Mouse (Mus musculus) limb, embryonic 10.5 days (tissue): Measurements from ENCODE around the gene Car14. TPM values are rescaled to one million over a fixed set of nuclear protein-coding genes. Genes with fewer than 3 reads are reported as not detected.
"Not testable (repeated sequence)": the region's sequence is repeated elsewhere in the genome, so short reads cannot be mapped to it uniquely, and the experiment has no call there.

Source experiments
- DNase-seq: peaks from one replicate; pipeline ENCODE4 v3.0.0-alpha.2; 2017; ENCODE audit warnings: low spot score
- H3K27ac ChIP-seq: fragments of 300-500 bp; sonication (generic); 2 replicates; pipeline ENCODE4 v1.5.1; 2016; ENCODE audit warnings: mild to moderate bottlenecking
- H3K27me3 ChIP-seq: fragments of 300-500 bp; sonication (generic); 2 replicates; pipeline ENCODE4 v1.6.1; 2016; ENCODE audit warnings: low read depth, mild to moderate bottlenecking; ENCODE audit not compliant: poor library complexity, severe bottlenecking
- H3K36me3 ChIP-seq: fragments of 300-500 bp; sonication (generic); 2 replicates; pipeline ENCODE4 v1.6.1; 2016; ENCODE audit warnings: mild to moderate bottlenecking, moderate library complexity
- H3K4me1 ChIP-seq: fragments of 300-500 bp; sonication (generic); 2 replicates; pipeline ENCODE4 v1.6.1; 2016
- H3K4me3 ChIP-seq: fragments of 300-500 bp; sonication (generic); 2 replicates; pipeline ENCODE4 v1.5.1; 2016; ENCODE audit warnings: mild to moderate bottlenecking, moderate library complexity
- H3K9me3 ChIP-seq: fragments of 300-500 bp; sonication (generic); replicated peaks from 2 replicates; pipeline ENCODE4 v1.6.1; 2016; ENCODE audit warnings: mild to moderate bottlenecking
- WGBS: fragments of 180-500 bp; shearing (Covaris S2); methylation state at CpG from one replicate; pipeline ENCODE4 v1.1.7; 2016; 5-methylcytosine and 5-hydroxymethylcytosine counted together
- polyA plus RNA-seq: library from polyadenylated mRNA; unstranded; fragments of >200 nt; fragmentation: Nextera tagmentation; extraction: Ambion mirVana; gene quantifications from 2 replicates; pipeline ENCODE4 v1.2.1, GENCODE M21; 2016

Gene Car14
- polyA plus RNA-seq, 1 experiment from 2014 or later, result 161 TPM

DNA sequence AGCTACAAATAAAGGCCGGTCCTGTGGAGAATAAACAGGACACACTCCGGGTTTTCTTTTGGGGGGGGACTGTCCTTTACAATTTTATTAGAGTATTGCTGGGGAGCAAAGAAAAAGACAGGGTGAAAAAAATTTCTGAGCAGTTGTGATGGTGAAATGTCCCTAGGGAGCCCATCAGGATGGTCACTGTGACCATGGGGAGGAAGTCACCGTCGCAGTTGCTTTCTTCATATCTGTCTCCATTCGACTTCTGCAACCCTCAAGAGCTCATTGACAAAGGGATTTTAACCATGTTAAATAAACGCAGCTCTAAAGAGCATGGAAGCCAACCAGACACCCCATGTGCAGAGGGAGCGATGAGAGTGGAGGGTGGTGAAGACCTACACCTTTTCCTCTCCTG, 12.3 kb upstream of the Car14 start:
- H3K27ac ChIP-seq, result no peak overlapping the region
- DNase-seq, result no peak
- no peaks in the 10 kb centered on the region for H3K4me1 ChIP-seq
- no peaks in the 10 kb centered on the region for H3K9me3 ChIP-seq
- no peak overlapping the region for H3K4me3 ChIP-seq
- H3K27me3 ChIP-seq, result no peaks in the 10 kb centered on the region
- WGBS, result 79% methylated on average over 7 of the region's 7 CpGs
- H3K36me3 ChIP-seq, result no peaks in the 10 kb centered on the region

DNA sequence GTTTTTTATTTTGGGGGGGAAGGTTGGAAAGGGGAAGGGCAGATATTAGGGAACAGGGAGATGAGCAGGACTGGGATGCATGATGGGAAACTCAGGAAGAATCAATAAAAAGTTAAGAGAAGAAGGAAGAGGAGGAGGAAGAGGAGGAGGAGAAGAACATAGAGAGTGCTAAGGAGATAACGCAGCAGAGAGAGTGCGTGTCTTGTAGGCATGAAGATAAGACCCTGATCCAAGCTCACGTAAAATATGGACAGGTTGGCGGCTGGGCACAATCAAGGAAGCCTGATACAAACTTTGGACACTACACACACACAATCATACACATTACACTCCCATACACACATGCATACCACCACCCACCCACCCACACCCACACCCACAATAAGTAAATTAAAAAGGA, 10.2 kb upstream of the Car14 start:
- H3K4me1 ChIP-seq, result no peaks in the 10 kb centered on the region
- no peaks in the 10 kb centered on the region for H3K9me3 ChIP-seq
- H3K27me3 ChIP-seq, result no peaks in the 10 kb centered on the region
- no peak overlapping the region for H3K27ac ChIP-seq
- WGBS, result 94% methylated on average over 4 of the region's 4 CpGs
- no peak for DNase-seq
- H3K4me3 ChIP-seq, result no peak overlapping the region
- no peaks in the 10 kb centered on the region for H3K36me3 ChIP-seq

DNA sequence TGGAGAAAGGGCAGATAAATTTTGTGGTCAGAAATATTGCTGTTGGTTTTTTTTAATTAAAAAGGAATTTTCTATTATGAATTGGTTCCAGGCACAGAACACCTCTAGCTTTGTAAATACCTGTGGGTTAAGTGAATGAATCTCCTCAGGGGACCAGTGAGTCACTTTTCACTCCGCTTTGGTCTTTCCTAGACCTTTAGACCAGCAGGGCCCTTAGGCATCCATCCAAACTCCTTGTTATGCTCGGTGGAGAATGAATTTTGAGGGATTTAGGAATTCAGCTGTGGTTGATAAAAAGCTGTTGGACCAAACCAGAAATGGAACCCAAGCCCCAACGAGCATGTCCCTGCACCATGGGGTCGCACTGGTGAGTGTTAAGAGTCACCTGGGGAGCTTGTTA, 3.1 kb upstream of the Car14 start:
- peaks cover 44% of the 10 kb centered on the region for H3K4me1 ChIP-seq
- no peak overlapping the region for H3K4me3 ChIP-seq
- no peak overlapping the region for H3K27ac ChIP-seq
- H3K36me3 ChIP-seq, result no peaks in the 10 kb centered on the region
- H3K27me3 ChIP-seq, result 0 out of 2 replicates have a peak, but pooled peaks cover 5% of the 10 kb centered on the region
- DNase-seq, result no peak
- H3K9me3 ChIP-seq, result no peaks in the 10 kb centered on the region
- 52% methylated on average over 4 of the region's 4 CpGs for WGBS

DNA sequence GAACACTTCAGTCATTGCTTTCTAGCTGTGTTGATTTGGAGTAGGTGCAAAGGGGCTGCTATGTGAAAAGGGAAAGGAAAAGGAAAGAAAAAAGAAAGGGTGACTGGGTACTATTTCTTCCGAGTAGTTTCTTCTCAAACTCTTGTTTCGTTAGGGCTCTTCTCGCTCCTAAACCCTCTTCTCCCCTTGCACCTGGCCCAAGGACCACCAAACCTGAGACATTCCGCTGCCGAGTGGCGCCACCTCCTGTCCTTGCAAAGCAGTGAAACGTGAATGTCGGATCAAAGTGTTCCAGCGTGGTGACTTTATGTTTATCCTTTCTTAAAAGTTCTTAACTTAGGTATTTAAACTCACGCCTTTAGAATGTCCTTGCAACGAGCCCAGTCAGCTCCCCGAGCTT, 2.4 kb upstream of the Car14 start:
- peak overlapping the region; percentile 96; the same call in 1 of the 2 replicates for H3K27ac ChIP-seq
- 0 out of 2 replicates have a peak, but pooled peaks cover 5% of the 10 kb centered on the region for H3K27me3 ChIP-seq
- DNase-seq, result peak; percentile 83
- peaks cover 4% of the 10 kb centered on the region for H3K36me3 ChIP-seq
- no peaks in the 10 kb centered on the region for H3K9me3 ChIP-seq
- WGBS, result under 1% methylated on average over 12 of the region's 12 CpGs
- peak overlapping the region; percentile 60 for H3K4me3 ChIP-seq
- H3K4me1 ChIP-seq, result peaks cover 52% of the 10 kb centered on the region

DNA sequence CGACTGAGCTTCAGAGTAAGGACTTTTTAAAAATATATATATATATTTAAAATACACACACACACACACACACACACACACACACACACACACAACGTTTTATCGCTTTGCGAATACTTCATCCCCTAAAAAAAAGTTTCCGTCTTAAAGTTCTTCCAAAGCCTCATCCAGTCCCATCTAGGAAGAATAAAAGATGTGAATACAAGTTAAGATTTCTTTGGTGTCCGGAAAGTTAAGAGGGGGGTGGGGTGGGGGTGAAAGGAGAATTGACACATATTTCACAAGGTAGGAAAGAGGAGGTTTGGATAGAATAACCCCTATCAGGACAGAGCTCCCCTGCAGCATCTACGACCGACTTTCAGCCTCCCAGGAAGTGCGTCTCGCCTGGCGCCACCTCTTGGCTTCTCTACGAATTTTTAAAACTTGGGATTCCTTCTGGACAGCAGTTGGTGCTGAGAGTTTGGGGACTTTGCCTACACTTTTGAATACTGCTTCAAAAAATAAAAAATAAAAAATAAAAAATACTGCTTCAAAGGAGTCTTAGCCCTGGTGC, 1.5 kb upstream of the Car14 start:
- peak overlapping the region; percentile 60 for H3K4me3 ChIP-seq
- peak overlapping the region; percentile 96 for H3K27ac ChIP-seq
- 0% methylated on average over 12 of the region's 12 CpGs for WGBS
- no peaks in the 10 kb centered on the region for H3K9me3 ChIP-seq
- peaks cover 60% of the 10 kb centered on the region for H3K4me1 ChIP-seq
- H3K36me3 ChIP-seq, result peaks cover 13% of the 10 kb centered on the region
- 0 out of 2 replicates have a peak, but pooled peaks cover 5% of the 10 kb centered on the region for H3K27me3 ChIP-seq
- peak; percentile 73 for DNase-seq

DNA sequence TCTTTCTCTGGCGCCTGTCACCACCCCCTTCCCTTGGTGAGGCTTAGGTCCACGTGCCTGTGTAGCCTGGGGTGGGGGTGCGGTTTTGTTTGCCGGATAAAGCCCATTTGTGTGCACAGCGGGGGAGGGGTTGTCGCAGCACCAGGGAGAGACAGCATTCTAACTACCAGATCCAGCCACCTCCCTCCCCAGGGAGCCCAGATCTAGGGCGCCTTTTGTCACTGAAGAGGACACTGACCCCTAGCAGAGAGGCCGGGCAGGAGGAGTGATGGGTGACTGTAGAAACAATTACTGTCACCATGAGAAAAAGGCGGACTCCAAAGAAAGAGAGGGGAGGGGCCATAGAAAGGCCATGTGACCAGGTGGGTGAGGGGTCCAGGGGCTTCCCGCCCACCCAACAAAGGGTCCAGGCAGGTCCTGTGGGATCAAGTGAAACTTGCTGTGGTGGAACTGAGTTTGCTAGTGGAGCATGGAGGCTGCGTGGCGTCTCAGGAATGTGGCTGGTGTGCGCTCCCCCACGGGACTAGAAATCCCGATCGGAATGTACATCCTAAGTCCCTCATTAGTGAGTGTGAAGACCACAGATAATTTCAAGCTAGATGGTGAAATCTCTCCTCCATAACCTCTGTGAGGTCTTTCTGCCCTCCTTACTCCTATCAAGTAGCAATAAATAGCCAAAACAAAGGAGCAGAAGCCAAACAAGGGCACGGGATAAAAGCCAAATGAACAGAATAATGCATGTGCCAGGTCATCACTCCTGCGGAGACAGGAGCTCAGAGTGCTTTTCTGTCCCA, 852 bp upstream of the Car14 start:
- peak; percentile 83 for DNase-seq
- Histone ChIP-seq H3K4me1 (peaks cover 61% of the 10 kb centered on the region), H3K36me3 (peaks cover 20% of the 10 kb centered on the region), H3K9me3 (no peaks in the 10 kb centered on the region), H3K27me3 (0 out of 2 replicates have a peak, but pooled peaks cover 5% of the 10 kb centered on the region), H3K4me3 (peak overlapping the region; percentile 60), H3K27ac (peak overlapping the region; percentile 96)
- WGBS, result under 1% methylated on average over 18 of the region's 18 CpGs

DNA sequence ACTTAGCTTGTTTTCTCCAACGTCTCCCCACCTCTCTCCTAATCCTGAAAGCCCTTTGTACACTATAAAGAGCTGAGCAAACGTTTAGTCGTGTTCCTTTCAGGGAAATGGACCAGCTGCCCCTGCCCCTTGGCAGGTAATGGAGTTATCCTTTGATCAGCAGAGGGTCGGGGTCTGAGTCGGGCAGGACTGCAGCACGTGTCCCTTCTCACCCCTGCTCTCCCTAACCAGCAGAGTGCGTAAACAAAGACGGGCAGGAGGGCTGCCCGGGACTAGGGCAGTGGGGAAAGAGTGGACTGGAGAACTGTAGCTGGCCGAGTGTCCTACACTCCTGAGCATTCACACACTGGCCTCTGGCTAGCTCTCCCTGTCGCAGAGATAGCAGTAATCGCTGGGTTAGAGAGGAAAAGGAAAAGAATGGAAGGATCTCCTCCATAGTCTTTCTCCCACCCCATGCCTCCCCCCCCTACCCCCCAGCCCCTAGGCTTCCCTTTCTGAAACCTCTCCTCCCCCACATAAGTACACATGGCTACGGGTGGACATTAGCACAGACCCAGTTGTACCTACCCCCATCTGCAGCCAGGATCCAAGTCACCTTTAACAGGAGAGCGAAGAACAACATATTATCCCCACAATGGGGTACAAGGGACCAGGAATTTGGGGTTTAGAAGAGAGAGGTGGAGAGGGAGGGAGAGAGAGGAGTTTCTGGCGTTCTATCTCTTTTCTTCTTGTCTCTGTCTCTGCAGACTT, 563 bp downstream of the Car14 start:
- H3K4me3 ChIP-seq, result peak overlapping the region; percentile 60
- H3K4me1 ChIP-seq, result peaks cover 61% of the 10 kb centered on the region
- peak; percentile 75 for DNase-seq
- H3K27me3 ChIP-seq, result 0 out of 2 replicates have a peak, but pooled peaks cover 5% of the 10 kb centered on the region
- H3K27ac ChIP-seq, result peak overlapping the region; percentile 96
- H3K36me3 ChIP-seq, result peaks cover 34% of the 10 kb centered on the region
- H3K9me3 ChIP-seq, result no peaks in the 10 kb centered on the region
- 1% methylated on average over 15 of the region's 15 CpGs for WGBS

DNA sequence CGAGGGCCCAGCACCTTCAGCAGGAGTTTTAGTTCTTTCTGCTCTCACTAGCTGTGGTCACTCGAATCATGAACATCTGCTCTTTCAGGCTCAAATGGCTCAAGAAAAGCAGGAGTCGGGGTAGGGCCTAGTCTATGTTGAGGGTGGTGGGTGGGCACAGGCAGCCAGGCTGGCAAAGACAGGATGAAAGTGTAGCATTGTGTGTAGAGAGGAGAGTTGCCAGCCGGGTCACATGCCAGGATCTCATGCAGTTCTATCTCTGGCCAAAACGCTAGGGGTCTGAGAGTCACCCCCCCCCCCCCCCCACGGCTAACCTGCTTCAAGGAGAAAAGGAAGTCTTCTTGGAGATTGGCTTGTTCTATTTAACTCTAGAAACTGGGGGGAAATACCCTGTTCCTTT, 1.8 kb downstream of the Car14 start:
- Histone ChIP-seq H3K27ac (peak overlapping the region; percentile 96), H3K9me3 (no peaks in the 10 kb centered on the region), H3K27me3 (0 out of 2 replicates have a peak, but pooled peaks cover 4% of the 10 kb centered on the region), H3K4me3 (peak overlapping the region; percentile 60), H3K4me1 (peaks cover 61% of the 10 kb centered on the region), H3K36me3 (peaks cover 47% of the 10 kb centered on the region)
- 40% methylated on average over 6 of the region's 6 CpGs for WGBS
- DNase-seq, result no peak

DNA sequence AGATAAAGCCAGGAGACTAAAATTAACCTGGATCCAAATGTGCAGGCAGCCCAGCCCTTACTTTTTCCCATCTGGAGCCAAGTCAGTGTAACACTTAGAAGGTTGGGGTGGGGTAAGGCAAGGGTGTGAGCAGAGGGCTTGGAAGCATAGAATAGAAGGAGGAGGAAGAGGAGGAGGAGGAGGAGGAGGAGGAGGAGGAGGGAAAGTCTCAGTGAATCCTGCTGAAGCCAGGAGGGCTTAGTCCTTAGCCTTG, 2.2 kb downstream of the Car14 start:
- DNase-seq, result no peak
- Histone ChIP-seq H3K9me3 (no peaks in the 10 kb centered on the region), H3K36me3 (peaks cover 50% of the 10 kb centered on the region), H3K27ac (peak overlapping the region; percentile 96), H3K4me1 (peaks cover 59% of the 10 kb centered on the region), H3K4me3 (peak overlapping the region; percentile 60), H3K27me3 (0 out of 2 replicates have a peak, but pooled peaks cover under 1% of the 10 kb centered on the region)

DNA sequence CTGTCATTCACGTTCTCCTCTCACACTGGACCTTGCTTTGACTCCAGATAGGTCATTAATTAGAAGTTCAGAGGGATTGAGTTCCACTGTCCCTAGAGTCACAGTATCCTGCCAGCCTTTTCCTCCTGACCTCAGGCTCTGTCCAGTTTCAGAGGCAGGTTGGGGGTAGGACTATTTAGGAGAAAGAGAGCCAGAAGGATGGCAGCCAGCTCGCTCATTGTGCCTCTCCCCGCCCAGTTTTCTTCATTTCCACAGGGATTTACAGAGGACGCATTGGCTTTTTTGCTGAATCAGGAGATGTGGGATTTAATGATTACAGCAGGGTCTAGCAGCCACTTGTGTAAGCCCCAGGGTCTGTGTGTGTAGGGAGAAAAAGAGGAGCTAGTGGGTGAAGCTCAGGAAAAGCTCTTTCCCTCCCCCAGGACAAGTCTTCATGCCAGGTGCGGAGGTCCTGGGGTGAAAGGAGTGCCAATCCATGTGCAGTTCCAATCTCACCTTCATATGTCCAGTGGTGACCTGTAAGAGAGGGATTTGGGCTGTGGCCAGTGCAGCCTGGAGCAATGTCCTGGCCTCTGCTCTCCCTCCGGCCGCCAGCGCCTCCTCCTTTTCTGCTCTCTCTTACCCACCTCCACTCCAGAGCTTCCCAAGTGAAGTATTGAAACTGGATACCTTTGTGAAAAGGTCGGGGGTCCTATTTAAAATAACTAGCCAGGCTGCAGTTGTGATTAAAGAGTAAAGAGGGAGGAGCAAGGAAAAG, 2.7 kb downstream of the Car14 start:
- Histone ChIP-seq H3K9me3 (no peaks in the 10 kb centered on the region), H3K36me3 (peaks cover 51% of the 10 kb centered on the region), H3K27me3 (no peaks in the 10 kb centered on the region), H3K4me1 (peaks cover 54% of the 10 kb centered on the region), H3K4me3 (peak overlapping the region; percentile 60), H3K27ac (peak overlapping the region; percentile 96)
- no peak for DNase-seq
- WGBS, result 71% methylated on average over 9 of the region's 9 CpGs

DNA sequence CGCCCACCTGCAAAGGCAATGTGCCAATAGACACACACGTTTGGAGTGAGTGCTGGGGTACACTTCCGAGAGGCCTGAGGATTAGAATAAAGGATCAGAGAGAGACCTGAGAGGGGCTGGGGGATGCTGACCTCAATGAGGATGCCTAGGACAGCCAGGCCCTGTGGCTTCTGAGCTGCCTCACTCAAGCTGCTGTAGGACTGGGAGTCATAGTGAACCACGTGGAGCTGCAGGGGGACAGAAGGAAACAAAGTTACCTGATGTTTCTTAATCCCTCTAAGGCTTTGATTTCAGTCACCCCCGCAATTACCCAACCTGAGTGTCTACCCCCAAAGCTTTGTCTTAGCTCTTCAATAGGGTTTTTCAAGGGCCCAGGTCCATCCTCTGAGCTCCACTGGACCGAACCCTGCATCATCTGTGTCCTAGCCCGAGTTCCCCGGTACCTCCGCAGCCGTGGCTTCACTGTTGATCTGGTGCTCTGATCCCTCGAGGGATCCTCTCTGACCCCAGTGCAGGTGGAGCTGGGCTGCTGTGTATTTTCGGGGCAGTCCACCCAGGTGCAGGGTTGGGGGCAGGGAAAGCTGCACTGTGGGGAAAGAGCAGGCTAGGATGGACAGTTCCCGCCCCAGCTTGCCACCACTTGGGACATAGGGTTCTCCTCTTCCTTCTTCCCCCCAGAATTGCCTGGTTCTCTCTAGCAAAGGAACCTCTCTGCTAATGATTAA, 4.5 kb downstream of the Car14 start:
- Histone ChIP-seq H3K36me3 (peaks cover 56% of the 10 kb centered on the region), H3K4me1 (peaks cover 44% of the 10 kb centered on the region), H3K27ac (no peak overlapping the region), H3K27me3 (no peaks in the 10 kb centered on the region), H3K9me3 (no peaks in the 10 kb centered on the region), H3K4me3 (no peak overlapping the region)
- WGBS, result 83% methylated on average over 13 of the region's 13 CpGs
- no peak for DNase-seq

DNA sequence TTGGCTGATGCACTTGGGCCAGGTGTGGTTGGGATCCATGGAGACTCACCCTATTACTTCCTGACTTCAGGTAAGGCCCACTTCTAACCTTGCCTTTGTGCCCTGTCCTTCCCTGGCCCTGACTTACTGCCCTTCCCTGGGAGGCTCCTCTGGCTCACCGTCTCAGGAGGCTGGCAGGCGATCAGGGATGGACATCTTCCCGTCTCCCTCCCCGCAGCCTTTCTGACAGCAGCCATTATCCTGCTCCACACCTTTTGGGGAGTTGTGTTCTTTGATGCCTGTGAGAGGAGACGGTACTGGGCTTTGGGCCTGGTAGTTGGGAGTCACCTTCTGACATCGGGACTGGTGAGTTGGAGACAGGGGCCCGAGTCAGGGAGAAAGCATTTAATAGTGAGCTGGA, 9.0 kb downstream of the Car14 start:
- not testable (repeated sequence) for H3K9me3 ChIP-seq, H3K27ac ChIP-seq, H3K27me3 ChIP-seq, DNase-seq
- Histone ChIP-seq H3K4me3 (0 out of 2 replicates have a peak overlapping the region, but pooled peaks have one; percentile 17), H3K36me3 (peaks cover 38% of the 10 kb centered on the region), H3K4me1 (peaks cover 41% of the 10 kb centered on the region)
- 86% methylated on average over 7 of the region's 7 CpGs for WGBS
